Mouse (Mus musculus) ovary, postnatal 14 days (tissue): ENCODE measurements around the gene Gm44973.
A peak's percentile ranks its signal among the peaks of the same experiment; 100 is the strongest.
"Not testable (repeated sequence)": the region's sequence is repeated elsewhere in the genome, so short reads cannot be mapped to it uniquely, and the experiment has no call there.

ENCODE experiments used
- DNase-seq: peaks from one replicate; pipeline ENCODE4 v3.0.0; 2022; ENCODE audit warnings: low spot score

Gm44973 gene

GRCm38 (mm10) chr7:5015118-5016001 is at the start of gene Gm44973:
Gene Gm44973, plus strand, starts transcription at chr7:5015496.
- peak; percentile 86 for DNase-seq

- no peak for DNase-seq
These were observed 44.2 kb upstream of the Gm44973 start, which contains the start of gene Sbk3 for GRCm38 (mm10) chr7:4971068-4971467. Gene Sbk3, minus strand, starts transcription at chr7:4971168.

- no peak for DNase-seq
These were observed 43.6 kb upstream of the Gm44973 start for GRCm38 (mm10) chr7:4971710-4972109.

GRCm38 (mm10) chr7:4972321-4973047 is 42.8 kb upstream of the Gm44973 start:
- no peak for DNase-seq

- DNase-seq: no peak
These were observed 39.8 kb upstream of the Gm44973 start for GRCm38 (mm10) chr7:4975455-4975854.

- DNase-seq: no peak
These were observed 38.5 kb upstream of the Gm44973 start for GRCm38 (mm10) chr7:4976832-4977231.

GRCm38 (mm10) chr7:4988250-4988649 is 27.0 kb upstream of the Gm44973 start:
- no peak for DNase-seq

- DNase-seq: no peak
These were observed 21.8 kb upstream of the Gm44973 start for GRCm38 (mm10) chr7:4993347-4993998.

GRCm38 (mm10) chr7:4993999-4994788 is 21.1 kb upstream of the Gm44973 start:
- DNase-seq: no peak

- DNase-seq: no peak
These were observed 19.9 kb upstream of the Gm44973 start for GRCm38 (mm10) chr7:4995268-4996002.

- DNase-seq: peak; percentile 97
These were observed 19.0 kb upstream of the Gm44973 start, which contains the start of gene Zfp579 for GRCm38 (mm10) chr7:4996003-4996895. Gene Zfp579, minus strand, starts transcription at chr7:4996158.

GRCm38 (mm10) chr7:4996934-4997333 is 18.4 kb upstream of the Gm44973 start:
- DNase-seq: no peak

- DNase-seq: no peak
These were observed 15.4 kb upstream of the Gm44973 start for GRCm38 (mm10) chr7:4999876-5000275.

- not testable (repeated sequence) for DNase-seq
These were observed 12.4 kb upstream of the Gm44973 start for GRCm38 (mm10) chr7:5002876-5003275.

- no peak for DNase-seq
These were observed 7.1 kb upstream of the Gm44973 start for GRCm38 (mm10) chr7:5008229-5008628.

GRCm38 (mm10) chr7:5012681-5013513 is 2.4 kb upstream of the Gm44973 start:
- no peak for DNase-seq

GRCm38 (mm10) chr7:5014251-5015117 is 812 bp upstream of the Gm44973 start, which contains the start of the genes Zfp524 and Fiz1:
Gene Zfp524, plus strand, starts transcription at chr7:5014415.
Gene Fiz1, minus strand, starts transcription at chr7:5014697.
- DNase-seq: peak; percentile 97

GRCm38 (mm10) chr7:5016057-5016456 is 761 bp downstream of the Gm44973 start:
- no peak for DNase-seq
